Mouse (Mus musculus) cerebellum, adult 9-10 months (tissue): ENCODE measurements at regions not wholly inside any gene's neighbourhood (a gene's known extent, or its start where the extent isn't known, plus 50 kb on each side); places are given as distances from the start of the nearest gene placed in this dataset.

Experiments used
- DNase-seq: peaks from one replicate; pipeline ENCODE4 v3.0.0; 2022

DNA sequence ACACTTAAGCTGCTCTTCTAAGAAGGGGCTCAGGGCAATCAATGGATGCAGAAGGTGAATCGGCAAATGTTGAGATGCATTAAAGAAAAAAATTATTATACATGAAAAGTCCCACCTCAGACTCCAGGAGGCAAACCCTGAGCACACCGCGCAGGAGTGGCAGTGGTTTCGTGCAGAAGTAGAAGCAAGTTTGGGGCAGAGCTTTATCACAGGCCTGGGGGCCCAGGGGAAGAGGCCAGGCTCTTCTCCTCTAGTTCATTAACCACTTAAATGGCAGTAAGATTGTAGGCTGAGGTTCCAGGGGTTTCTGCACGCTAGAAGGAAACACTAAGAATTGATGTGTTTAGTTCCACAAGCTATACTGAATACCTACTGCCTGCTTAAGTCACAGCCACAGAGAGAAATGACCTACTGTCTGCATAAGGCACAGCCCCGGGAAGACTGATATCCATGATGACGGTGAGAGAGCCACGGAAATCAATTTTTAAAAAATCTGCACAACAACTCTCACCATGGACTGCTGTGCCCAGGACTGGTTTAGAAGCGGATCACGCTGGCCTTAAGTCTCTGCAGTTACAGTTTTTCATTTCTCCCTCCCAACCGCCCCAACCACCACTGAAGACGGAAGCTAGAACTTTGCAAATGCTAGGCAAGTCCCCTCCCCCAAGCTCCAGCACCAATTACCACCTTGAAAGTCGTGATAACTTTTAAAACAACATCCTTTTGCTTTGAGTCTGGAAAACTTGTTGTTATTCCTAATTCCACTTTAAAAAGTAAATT lies 132.2 kb upstream of the Lef1 start:
- no peak for DNase-seq

DNA sequence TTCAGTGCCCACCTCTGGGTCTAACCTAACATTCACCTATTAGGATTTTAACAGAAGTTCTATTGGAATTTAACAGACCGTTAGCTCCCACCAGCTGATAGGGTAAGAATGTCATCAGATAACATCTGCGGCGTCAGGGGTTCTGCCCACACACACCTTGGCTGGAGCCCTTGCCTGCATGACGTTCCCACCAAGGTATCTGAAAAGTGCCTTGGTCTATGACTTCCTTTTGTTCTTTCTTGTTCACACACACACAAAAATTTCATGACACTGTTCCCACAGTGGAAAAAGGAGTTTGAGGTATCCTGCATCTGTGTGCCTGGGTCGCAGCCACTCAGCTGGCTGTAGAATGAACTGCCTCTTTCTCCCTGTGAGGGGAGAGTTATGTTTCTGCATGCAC lies 134.1 kb upstream of the Lef1 start:
- no peak for DNase-seq

DNA sequence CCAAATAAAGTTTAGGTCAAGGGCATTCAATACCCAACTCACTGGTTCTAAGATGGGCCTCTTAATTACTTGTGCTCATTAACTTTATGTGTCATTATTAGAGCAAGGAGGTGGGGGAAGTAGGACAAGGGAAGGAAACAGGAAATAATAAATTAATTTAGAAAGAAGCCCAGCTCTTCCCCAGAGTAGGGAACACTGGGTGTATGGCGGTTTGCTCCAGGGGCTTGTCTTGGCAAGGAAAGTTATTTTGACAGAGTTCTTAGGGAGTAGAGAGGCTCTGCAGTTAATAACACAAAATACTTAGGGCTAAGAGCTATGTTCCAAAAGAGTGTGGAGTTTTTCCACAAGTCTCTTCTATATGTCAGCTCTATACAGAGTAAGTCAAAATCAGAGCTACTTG lies 135.0 kb upstream of the Lef1 start:
- no peak for DNase-seq

DNA sequence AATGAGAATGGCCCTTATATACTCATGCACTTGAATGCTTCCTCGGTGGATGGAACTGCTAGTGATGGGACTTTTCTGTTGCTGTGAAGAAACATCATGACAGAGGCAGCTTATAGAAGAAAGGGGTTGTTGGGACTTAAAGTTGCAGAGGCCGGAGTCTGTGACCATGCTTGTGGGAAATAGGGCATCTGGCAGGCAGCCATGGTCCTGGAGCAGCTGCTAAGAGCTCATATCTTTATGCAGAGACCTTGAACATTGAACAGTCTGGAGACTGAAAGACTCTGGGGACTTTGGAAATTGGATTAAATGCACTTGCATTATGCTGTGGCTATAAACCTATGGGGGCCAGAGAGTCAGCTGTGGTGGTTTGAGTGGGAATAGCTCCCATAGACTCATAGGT lies 138.1 kb upstream of the Lef1 start:
- no peak for DNase-seq

DNA sequence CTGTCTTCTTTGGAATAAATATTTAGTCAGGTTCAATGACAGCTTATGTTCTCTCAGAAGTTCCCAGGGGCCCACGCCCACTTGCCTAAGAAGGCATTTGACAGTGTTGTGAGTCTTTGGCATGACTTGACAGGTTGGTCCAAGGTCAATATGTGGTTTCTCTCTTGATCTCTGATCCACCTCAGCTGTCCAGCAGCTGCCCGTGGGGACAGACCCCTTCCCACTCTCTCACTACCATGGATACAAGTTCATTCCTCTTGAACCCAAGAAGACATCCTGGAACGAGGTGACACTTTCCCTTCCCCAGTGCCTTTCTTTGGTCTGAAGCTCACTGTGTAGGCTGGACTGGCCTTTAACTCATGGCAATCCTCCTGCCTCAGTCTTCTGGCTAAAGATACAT lies 145.0 kb upstream of the Lef1 start:
- DNase-seq, result no peak

DNA sequence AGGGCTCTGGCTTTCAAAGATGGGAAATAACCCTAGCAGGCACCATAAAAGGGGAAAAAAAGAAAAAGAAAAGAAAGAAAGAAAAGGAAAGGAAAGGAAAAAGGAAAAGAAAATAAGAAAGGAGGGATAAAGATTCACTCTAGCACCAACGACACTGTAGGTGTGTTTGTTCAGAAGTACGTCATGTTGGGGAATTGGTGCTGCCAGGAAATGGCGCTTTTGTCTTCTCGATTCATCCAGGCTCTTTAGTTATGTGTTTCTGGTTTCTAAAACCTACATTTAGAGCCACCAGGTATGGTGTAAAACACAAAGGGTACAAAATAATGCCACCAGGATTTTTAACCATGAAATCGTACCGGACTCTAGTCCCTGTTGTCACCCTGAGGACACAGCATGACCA lies 146.2 kb upstream of the Lef1 start:
- no peak for DNase-seq

DNA sequence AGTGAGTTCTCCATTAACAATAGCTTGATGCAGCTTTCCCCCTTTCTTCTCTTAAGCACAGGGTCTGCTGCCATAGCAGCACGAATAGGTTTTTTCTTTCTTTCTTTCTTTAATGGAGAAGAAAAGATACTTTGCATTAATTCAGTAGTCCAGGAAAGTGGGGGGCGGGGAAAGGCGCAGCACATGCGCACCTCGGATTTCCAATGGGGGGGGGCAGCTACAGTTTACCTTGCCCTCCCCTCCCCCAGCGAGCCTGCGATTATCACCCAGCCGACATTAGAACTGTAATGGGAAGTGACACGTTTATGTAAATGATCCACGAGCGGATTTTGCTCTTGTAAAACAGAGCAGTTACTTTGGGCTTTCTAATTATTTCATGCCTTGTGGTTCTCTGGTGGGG lies 146.6 kb upstream of the Lef1 start:
- DNase-seq, result no peak

DNA sequence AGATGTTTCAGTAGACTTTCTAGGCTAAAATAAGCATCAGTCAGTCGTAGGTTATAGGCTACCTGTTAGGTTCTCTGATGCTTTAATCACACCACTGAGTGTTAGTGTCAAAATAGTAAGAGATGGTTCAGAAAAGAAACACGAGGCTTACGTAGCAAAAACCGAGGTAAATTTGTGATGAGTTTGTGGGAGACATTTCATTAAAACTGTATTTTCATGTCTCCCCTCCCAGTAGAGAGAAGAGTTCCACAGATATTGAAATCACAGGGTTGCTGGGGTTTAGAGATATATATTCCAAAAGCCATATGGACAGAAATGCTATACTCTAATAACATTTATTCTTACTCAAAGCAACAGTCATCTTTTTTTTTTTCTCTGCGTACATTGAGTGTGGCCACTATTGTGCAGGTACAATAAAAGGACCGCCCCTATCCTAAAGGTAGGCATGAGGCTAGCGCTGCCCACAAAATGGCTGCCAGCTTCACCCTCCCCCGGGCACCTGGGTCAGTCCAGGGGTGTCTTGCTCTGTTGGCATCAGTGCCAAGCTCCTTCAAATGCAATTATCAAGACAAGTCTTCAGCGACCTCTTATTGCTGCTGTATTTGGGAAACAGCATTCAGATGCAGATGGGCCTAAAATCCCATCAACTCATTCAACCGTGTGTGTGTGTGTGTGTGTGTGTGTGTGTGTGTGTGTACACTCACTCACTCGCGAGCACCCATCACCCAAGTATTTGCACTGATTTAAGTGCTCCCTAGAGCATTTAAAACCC lies 147.4 kb upstream of the Lef1 start:
- DNase-seq, result no peak

DNA sequence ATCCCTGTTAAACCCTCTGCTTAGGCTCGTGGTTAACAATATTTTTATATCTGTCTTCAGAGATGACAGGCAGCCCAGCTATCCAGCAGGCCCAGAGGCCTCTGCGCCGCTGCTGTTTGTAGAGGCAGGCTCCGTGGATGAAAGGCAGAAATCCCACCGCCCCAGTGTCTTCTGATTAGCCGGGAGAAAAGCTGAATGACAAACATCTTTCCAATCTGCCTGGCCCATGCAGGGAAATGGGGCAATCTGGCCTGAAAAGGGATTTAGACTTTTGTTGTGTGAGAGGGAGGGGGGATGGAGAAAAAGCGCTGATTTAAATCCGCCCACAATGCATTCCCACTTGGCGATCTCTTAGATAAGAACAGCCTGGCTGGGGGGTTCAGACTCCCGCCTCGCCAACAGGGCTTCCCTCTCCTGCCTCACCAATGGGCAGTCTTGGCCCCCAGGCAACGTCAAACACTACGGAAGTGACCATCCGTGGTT lies 148.1 kb upstream of the Lef1 start:
- DNase-seq, result no peak

DNA sequence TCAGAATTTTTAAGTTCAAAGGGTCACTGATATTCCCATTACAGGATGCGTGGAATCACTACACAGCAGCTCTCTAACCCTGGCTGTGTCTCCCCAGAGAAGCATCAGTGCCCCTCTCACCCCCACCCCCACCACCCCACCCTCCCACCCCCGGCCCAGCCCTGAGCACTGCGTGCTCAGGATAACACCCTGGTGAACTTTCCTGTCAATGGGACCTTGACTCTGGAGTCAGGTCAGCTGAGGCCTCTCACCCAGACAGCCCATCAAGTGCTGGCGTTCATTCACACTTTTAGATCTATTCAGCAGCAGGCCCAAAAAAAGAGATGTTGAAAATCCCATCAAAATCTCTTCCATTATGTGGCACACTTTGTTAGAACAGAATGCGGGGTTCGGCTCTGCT lies 148.6 kb upstream of the Lef1 start:
- DNase-seq, result no peak

DNA sequence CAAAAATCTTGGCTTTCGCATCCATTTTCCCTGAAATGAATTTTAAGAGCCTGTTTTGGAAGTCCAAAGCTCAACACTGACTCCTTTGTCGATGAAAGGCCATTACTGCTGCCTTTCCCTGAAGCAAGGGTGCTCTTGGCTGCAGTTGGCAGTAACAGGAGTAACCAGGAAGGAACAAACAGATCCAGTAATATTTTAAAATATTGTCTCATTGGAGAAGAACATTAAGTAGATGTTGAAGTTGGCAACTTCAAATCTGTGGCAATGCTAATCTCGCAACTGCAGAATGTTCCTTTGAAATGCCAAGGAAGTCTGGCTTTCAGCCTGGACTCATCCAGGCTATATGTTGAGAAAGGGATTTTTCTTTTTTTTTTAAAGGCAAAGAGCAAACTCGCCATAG lies 154.3 kb upstream of the Lef1 start:
- DNase-seq, result peak; percentile 13

DNA sequence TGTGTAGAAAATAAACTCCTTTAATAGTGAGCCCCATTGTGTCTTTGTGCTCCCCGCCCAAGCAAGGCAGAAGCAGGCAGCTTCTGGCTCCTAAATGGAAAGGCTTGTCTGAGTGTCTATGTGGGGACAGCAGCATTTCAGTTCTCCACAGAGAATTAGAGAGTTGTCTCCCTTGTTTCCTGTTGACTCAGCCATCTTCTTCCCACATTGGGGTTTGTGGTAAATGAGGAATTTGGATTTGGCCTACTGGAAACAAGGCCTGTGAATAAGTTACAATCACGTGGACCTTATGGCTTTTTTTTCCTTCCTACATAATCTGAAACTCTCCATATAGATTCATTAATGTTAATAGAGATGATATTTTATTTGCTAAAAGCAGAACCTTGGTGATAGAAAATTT lies 158.9 kb upstream of the Lef1 start:
- DNase-seq, result no peak

DNA sequence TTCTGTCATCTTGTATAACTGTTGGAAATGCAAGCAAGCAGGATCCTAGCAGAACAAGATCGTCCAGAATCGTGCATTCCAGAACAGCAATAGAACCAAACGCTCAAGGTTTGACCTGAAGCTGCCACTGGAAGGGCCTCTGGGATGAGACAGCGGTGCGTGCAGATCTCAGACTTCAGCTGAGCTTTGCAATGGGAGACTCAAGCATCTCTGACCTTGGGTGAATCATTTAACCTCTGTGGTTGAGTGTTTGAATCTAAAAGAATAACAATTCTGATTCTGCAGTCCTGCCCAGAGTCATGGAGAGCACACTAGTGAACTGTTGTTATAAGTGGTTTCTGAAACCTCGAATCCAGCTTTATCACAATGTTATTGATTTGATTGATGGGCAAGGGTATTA lies 159.4 kb upstream of the Lef1 start:
- DNase-seq, result no peak

DNA sequence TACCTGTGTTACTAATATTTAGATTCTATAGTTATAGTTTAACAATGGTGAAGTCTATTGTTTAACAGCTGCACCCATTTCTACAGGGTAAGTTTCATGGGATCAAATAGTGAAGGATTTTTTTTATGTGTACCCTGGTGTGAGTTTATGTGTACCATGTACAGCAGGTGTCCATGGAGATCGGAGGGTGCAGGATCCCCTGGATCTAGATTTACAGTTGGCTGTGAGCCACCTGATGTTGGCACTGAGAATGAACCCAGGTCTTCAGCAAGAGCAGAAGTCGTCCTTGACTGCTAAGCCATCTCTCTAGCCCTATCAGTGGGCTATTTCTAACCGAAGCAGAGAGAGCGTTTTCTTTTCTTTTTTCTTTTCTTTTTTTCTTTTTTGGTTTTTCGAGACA lies 162.4 kb upstream of the Lef1 start:
- no peak for DNase-seq

DNA sequence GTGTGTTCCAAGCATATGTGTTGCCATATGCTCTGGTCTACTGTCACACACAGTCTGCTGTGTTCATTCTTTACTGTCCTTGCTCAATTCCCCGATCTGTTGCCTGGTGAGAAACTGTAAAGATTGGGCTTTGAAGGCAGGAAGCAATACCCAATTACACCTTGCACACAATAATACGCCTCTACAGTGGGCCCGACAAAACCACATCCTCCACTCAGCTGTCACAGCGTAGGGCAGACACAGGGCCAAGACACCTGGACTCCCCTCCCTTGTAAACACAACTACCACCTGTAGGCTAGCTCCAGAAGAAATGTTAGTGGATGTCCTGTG lies 163.0 kb upstream of the Lef1 start:
- no peak for DNase-seq

DNA sequence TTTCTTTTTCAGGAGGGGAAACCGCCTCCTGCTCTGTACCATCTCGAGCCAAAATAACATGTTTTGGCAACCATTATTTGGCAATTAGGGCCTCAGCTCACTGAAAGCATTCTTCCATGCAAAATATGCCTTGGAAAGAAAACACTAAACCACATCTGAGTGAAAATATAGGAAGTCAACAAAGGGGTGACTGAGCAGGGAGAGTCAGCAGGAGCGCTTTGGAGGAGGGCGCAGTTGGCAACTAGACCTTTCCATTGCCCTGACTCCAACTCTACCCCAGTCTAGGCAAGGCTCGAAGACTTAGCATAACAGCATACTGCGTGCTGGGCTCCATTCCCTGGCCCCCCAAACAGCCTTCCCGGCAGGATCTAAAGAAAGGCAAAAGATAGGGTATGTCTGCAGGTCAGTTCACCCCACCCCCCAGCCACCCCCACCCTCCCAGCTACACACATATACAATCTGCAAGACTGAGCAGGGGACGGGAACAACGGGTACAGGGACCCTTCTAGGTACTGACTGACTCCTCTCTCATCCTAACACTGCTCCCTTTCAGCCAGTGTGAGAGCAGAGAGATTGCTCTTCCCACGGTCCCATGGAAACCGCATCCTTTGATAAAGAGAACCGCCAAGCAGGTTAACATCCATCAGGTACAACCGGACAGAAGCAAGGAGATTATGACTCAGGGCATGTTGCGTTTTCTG lies 163.5 kb upstream of the Lef1 start:
- DNase-seq, result no peak

DNA sequence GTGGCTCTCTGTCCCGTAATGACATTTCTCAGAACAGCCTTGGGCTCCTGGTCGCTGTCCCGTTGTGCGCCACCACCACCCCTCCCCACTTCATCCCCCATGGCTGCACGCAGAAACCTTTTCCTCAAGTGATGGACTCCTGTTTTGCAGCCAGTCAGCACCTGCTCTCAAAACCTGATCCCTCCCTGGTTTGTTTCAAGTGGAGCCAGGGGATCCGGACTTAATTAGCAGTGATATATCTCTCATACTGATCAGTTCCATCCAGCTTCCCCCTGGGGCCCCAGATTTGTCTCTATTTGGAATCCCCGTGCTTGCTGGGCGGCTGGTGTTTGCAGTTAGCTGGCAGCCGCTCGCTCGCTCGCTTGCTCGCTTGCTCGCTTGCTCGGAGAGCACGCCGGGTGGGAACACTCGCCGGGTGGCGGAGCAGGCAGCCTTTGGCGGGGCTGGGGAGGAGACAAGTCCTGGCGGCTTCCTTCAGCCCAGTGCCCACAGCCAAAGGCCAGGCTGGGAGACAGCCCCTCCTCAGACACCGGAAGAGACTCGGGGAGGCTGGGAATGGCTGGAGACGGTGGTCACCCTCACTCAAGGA lies 164.3 kb upstream of the Lef1 start:
- peak; percentile 10 for DNase-seq

DNA sequence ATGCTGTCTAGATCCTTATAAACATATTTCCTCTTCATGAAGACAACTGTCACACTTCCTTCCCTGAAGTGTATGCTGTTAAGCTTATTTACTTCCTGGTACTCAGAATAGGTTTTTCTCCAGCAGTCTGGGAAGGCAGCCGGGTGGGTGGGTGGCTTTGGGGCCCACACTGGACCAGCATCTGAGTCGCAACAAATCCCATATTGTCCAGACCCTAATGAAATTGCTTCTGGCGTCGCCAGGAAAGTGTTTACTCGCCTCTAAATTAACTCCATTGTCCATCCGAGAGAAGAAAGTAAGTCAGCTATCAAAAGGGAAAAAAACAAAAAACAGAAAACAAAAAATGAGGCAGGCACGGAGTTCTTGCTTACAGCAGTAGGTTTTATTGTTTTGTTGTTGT lies 164.9 kb upstream of the Lef1 start:
- DNase-seq, result no peak

DNA sequence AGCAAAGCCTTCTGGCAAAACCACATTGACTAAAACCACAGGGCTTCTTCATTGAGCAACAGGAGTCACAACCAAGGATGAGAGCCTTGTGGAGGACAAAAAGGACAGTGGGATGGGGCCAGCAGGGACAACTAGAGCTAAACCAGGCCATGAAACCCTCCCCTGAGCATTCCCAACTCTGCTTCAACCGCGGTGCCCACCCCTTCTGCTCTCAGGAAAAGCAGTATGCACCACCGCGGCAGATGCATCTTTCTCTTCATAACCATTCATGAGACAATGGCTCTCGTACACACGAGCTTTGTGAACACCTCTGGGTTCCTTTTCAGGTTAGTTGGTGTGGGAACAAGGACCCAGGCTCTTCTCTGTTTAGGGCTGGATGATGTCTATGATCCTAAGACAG lies 166.0 kb upstream of the Lef1 start:
- no peak for DNase-seq

DNA sequence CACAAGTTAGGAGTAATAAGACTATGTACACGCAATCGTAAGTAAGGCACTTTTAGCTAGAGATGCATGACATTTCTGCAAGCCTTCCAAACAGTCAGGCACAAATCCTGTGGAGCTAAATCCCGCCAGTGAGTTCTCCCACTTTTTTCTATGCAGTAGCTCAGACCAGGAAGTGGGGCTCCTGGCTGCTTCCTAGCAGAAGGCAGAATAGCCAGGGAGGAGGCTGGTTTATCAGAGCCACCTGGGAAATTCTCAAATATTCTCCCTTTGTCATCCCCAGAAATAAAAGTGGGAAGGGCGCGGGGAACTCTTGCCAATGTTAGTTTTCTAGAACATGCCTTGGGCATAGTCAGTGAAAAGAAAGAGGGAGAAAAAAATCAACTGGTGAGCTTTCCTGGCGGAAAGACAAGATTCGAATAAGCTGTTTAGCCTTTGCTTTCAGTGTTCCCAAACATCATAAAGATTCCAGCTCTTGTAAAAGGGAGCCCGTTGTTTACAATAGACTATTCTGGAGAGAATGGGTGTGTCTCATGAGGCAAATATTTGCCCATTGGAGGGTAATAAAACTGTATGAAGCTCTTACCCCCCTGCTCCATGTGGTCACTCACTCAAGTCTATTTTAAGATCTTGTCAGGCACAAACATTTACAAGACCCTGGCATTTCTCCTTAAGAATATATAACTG lies 167.2 kb upstream of the Lef1 start:
- DNase-seq, result no peak

DNA sequence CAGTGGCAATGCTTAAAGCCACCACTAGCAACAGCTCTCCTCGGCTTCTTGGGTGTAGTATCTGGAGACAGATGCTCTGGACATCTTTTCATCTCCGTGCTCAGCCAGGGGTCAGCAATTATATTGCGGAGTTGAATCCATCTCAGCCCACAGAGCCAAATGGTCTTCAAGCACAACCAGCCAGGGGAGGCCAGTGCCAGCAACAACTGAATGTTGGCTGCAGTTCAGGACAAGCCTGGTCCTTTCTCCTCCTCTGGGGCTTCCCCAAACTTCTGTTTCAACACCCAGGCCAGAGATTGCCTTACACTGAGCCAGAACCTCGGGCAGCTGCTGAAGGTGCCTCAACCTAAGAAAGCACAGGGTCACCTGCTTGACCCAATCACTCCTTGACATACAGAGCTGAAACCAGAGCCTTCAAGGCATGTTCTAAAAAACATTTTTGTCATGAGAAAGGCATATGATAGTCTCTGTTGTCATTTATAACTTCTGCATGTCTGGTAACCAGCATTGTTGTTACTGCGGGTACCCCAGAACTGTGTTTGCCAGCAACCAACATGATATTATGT lies 169.9 kb upstream of the Lef1 start:
- DNase-seq, result no peak

DNA sequence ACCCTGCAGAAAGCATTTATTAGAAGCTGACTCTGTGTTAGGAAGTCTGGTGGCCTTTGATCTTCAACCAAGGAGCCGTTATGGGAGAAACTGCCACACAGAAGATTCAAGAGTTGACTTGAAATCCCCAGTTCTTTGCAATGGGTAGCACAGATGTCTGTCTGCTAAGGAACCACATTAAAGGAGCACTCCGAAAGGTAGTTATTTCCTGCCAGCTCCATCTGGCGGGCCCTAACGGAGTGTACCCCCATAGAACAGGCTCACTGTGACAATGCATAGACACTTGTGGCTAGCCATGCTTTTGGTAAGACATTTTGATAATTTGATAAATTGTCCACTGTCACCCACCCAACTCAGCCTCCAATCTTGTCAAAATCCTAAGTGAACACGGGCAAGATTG lies 173.3 kb upstream of the Lef1 start:
- DNase-seq, result no peak

DNA sequence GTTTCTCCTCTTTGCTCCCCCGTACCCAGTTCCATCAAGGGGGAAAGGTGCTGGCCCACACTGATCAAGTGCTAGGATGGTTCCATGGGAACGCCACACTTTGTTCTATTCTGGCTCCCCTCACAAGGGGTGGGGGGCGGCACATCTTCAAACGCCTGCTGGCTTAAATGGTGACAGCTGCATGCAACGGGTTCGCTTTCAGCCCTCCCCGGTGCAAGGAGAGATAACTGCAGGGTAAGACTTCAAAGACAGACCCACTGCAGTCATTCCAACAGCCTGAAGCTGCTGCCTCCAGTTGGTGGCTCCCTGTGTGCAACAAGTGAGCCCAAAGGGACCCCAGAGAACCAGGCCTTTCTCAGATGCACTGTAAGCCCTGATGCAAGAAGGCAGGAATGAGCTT lies 173.9 kb upstream of the Lef1 start:
- no peak for DNase-seq
